Mouse (Mus musculus) lung, postnatal 0 days (tissue): ENCODE data around the gene Atxn3.

Experiments
- CTCF ChIP-seq: IDR thresholded peaks from 2 replicates; pipeline ENCODE4 v1.5.1; 2016; ENCODE audit warnings: antibody characterized with exemption, mild to moderate bottlenecking
- EP300 ChIP-seq: IDR thresholded peaks from 2 replicates; pipeline ENCODE4 v1.6.1; 2016; ENCODE audit warnings: antibody characterized with exemption, mild to moderate bottlenecking, control low read depth

- no peak; the same call in 1 of the 2 replicates for TF ChIP-seq CTCF
- TF ChIP-seq EP300: no peak
Observed at GRCm38 (mm10) chr12:101975601-101976571, 17.8 kb upstream of the Atxn3 start, which contains the start of gene Cpsf2.
